Mouse (Mus musculus) urinary bladder, postnatal 25 days (tissue): ENCODE results near the gene Ranbp3.
A peak's percentile ranks its signal among the peaks of the same experiment; 100 is the strongest.

Experiments
- DNase-seq: peaks from one replicate; pipeline ENCODE4 v3.0.0; 2022; ENCODE audit warnings: low spot score

Gene Ranbp3

GRCm38 (mm10) chr17:56673647-56674416 is 738 bp downstream of the Ranbp3 start:
- DNase-seq: no peak

- no peak for DNase-seq
Observed at GRCm38 (mm10) chr17:56681791-56682190, 8.7 kb downstream of the Ranbp3 start.

- no peak for DNase-seq
Observed at GRCm38 (mm10) chr17:56682880-56683279, 9.8 kb downstream of the Ranbp3 start.

- no peak for DNase-seq
Observed at GRCm38 (mm10) chr17:56683546-56684140, 10.5 kb downstream of the Ranbp3 start.

- no peak for DNase-seq
Observed at GRCm38 (mm10) chr17:56684649-56685048, 11.6 kb downstream of the Ranbp3 start.

DNA sequence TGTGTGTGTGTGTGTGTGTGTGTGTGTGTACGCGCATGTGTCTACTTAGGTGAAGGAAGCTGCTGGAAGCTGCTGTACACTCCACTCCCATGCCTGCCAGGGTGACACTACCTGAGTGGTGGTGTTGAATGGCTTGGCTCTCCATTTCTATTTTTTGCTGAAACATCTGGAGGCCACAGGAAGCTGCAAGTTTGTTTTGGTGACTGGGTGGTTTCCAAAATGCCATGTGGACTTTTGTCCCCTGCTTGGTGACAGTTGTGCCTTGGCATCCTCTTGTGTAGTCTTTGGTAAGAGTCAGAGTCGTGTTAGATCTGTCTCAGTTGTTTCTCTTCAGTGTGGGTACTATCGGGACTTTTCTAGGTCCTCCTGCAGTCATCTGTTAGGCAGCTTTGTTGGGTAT is 13.7 kb downstream of the Ranbp3 start:
- no peak for DNase-seq

DNA sequence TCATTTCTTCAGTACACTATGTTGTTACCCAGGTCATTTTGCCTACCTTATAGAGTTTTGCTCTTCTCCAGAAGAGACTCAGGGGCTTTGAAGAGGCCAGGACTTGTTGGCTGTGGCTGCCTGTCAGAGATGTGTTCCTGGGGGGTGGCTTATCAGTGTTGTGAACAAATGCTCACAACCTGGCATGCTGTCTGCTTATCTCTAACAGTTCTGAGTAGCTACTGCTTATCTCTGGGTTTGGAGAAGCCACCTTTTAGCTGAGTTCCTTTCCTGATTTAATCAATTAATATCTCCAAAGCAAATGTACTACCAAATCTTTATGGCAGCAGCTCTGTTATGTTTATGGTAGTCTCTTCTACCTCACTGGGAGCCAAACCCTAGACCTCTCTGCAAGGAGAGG is 15.0 kb downstream of the Ranbp3 start:
- no peak for DNase-seq

GRCm38 (mm10) chr17:56688689-56689088 is 15.6 kb downstream of the Ranbp3 start:
- DNase-seq: no peak

GRCm38 (mm10) chr17:56693395-56693794 is 20.3 kb downstream of the Ranbp3 start:
- DNase-seq: no peak

DNA sequence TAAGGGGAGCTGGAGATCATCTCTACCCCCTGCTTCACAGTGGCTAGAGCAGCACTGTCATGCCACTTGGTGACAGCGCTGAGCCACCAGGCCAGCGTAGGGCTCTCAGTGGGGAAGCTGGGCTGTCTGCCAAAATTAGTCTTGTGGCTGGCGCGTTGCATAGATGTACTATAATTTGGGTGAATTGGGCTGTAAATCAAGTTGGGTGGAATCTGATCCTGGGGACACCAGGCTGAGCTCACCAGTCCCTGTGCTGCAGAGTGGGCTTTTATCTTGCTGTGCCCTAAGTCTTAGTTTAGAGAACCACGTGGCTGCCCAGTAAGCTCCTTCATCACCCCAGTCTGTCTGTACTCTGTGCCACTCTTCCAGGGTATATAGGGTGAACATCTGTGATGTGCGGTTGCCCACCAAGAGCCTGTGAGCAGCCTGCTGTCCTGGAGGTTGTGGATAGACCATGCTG is 20.8 kb downstream of the Ranbp3 start:
- no peak for DNase-seq

GRCm38 (mm10) chr17:56700451-56700850 is 27.4 kb downstream of the Ranbp3 start:
- DNase-seq: no peak

DNA sequence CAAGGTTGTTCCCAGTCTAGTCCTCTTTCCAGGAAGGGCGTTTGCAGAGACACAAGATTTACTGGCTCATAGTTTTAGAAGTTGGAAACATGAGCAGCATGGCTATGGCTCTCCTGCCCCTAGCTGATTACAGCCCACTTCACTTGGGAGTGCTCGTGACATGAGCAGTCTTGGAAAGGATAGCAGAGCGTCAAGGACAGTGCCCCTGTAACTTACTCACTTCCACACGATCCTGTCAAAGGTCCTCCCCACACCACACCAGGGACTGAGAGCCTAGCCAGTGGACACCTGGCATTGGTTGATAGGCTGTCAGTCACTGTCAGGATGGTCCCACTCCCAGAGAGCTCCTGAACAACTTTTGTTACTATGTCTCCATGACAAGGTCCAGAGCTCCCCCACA is 29.9 kb downstream of the Ranbp3 start:
- no peak for DNase-seq

- DNase-seq: no peak
Observed at GRCm38 (mm10) chr17:56706515-56706914, 33.4 kb downstream of the Ranbp3 start.

DNA sequence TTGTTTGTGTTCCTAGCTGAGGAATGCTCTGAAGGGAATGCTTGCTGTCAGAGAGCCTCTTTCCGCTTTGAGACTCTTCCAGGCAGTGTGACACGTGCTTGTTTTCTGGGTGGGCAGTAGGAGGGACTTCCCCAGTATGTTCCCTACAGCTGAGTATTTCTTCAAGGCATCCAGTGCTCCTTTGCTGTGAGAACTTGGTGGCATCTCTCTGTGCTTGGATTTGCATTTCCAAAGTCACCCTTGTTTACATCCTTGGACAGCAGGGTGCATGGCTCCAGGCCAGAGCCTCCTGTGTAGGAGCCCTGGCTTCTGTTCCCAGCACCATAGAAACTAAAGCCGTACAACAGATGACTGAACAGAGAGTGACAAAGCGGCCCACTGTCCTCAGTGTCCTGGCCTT is 35.6 kb downstream of the Ranbp3 start:
- DNase-seq: no peak

DNA sequence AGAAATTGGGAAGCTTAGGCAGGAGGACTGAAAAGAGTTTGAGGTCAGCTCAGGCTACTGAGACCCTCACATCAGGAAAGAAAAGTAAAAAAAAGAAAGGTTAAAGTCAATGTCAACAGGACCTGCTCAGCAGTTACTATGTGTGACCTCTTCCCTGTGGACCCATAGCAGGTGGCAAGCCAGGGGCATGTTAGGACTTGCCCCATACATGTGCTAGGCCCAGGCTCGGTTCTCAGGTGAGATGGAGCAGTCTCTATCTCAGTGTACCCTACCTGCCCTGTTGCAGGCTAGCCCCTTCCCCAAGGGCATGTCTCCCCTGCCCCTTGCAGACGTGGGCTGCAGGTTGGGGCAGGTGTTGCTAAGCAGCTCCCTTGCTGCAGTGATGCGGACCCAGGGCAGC is 36.6 kb downstream of the Ranbp3 start:
- no peak for DNase-seq

- DNase-seq: no peak
Observed at GRCm38 (mm10) chr17:56715360-56715759, 42.3 kb downstream of the Ranbp3 start.

- no peak for DNase-seq
Observed at GRCm38 (mm10) chr17:56715914-56716654, 43.0 kb downstream of the Ranbp3 start.

DNA sequence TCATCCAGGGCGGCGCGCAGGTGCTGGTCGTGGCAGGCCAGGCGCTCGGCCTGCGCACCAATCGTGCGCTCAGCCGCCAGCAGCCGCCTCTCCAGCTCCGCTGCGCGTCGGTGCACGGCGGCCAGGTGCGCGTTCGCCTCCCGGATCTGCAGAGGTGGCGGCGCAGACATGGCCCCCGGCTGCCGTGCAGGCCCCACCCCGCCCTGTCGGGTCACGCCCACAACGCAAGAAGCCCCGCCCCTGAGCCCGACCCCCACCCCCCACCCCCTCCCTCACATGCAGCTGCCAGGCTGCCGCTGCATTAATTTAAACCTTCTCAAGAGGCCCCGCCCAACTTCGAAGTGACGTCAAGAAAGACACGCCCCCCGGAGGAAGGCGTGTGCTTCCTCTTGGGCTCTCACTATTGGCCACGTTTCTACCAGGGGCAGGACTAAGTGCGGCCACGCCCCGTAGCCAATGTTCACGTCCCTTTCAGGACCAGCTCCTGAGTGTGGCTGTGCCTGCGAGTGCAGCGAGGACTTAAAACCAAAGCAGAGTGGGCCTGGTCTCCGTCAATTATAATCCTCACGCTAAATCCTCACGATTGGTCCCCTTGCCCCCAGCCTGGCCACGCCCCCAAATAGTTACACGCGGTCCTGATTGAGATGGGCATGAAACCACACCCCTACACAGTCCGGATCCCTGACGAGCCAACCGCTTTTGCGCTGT is 43.7 kb downstream of the Ranbp3 start:
- DNase-seq: peak; percentile 93

- peak; percentile 94 for DNase-seq
Observed at GRCm38 (mm10) chr17:56717363-56718058, 44.4 kb downstream of the Ranbp3 start, which contains the start of the genes Ndufa11 and Vmac. Gene Ndufa11, plus strand, starts transcription at chr17:56717767. Gene Vmac, minus strand, starts transcription at chr17:56718022.

DNA sequence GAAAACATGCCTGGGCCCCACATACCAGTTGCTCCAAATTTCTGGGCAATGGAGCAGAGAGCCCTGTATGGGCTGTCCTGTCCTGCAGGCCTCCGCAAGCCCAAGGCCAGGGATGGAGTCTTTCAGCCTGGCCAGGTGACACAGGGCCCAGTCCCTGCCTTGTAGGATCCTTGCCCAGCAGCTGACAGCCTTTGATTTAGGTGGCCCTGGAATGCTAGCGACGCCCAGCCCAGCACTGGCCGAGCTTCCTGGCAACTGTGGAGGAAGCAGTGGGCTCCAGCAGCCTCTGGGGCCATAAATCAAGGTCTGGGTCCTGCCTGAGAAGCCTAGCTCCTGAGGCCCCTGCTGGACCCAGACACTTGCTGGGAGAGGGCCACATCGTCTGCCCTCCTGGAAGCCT is 49.3 kb downstream of the Ranbp3 start:
- no peak for DNase-seq

- DNase-seq: no peak
Observed at GRCm38 (mm10) chr17:56723419-56724161, 50.5 kb downstream of the Ranbp3 start.
